Mouse (Mus musculus): ENCODE measurements around the gene Ankrd23. TPM values are rescaled to one million over a fixed set of nuclear protein-coding genes. Genes with fewer than 3 reads are reported as not detected.
A peak's percentile ranks its signal among the peaks of the same experiment; 100 is the strongest.
"Not testable (repeated sequence)": the region's sequence is repeated elsewhere in the genome, so short reads cannot be mapped to it uniquely, and the experiment has no call there.

Ankrd23 gene
- 23.7 and 24.1 TPM in 2 replicates for polyA plus RNA-seq (2015; fragmentation: Nextera tagmentation; extraction: Ambion mirVana)

GRCm38 (mm10) chr1:36536783-36537182 lies at the start of gene Ankrd23:
Gene Ankrd23, minus strand, starts transcription at chr1:36536883.
- not testable (repeated sequence) for H3K9me3 ChIP-seq; H3K9ac ChIP-seq; H3K4me2 ChIP-seq; H3K4me3 ChIP-seq; H3K27ac ChIP-seq; H3K27me3 ChIP-seq; ATAC-seq (ENCODE audit: insufficient number of reproducible peaks, insufficient read depth, low FRiP score, low TSS enrichment, low read depth)
- Histone ChIP-seq H3K4me1 (0 out of 2 replicates have a peak, but pooled peaks cover 13% of the 10 kb centered on the region), H3K36me3 (peaks cover 37% of the 10 kb centered on the region)
- WGBS: 91% methylated on average over 9 of the region's 9 CpGs

DNA sequence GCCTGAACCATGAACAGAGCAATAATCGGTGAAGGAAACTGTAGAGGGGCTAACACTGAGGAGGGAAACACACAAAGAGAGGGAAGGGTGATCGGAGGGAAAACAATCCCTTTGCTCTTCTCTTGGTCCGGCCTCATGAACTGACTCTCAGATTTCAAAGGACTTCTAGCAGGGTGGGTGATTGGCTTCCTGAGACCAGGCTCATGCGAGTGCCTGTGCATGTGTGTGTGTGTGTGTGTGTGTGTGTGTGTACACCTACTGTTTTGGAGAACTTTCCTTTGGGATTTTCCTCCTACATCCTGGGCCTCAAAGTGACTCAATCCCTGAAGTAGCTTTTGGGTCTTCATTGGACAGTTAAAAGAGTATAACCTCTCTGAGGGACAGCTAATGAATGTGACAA lies 49.6 kb upstream of the Ankrd23 start:
- no peak overlapping the region for H3K9ac ChIP-seq
- H3K27ac ChIP-seq: no peak overlapping the region
- H3K4me1 ChIP-seq: peaks cover 75% of the 10 kb centered on the region
- H3K36me3 ChIP-seq: no peaks in the 10 kb centered on the region
- no peak for ATAC-seq (ENCODE audit: insufficient number of reproducible peaks, insufficient read depth, low FRiP score, low TSS enrichment, low read depth)
- no peaks in the 10 kb centered on the region for H3K9me3 ChIP-seq
- no peaks in the 10 kb centered on the region for H3K27me3 ChIP-seq
- no peak overlapping the region for H3K4me3 ChIP-seq
- 17% methylated on average over 4 of the region's 4 CpGs for WGBS
- H3K4me2 ChIP-seq: no peak overlapping the region

- no peaks in the 10 kb centered on the region for H3K9me3 ChIP-seq
- H3K4me1 ChIP-seq: peaks cover 74% of the 10 kb centered on the region
- H3K36me3 ChIP-seq: no peaks in the 10 kb centered on the region
- no peaks in the 10 kb centered on the region for H3K27me3 ChIP-seq
- no peak overlapping the region for H3K4me2 ChIP-seq
- no peak overlapping the region for H3K9ac ChIP-seq
- H3K27ac ChIP-seq: no peak overlapping the region
- no peak overlapping the region for H3K4me3 ChIP-seq
- WGBS: 67% methylated on average over 8 of the region's 8 CpGs
- no peak for ATAC-seq (ENCODE audit: insufficient number of reproducible peaks, insufficient read depth, low FRiP score, low TSS enrichment, low read depth)
Measured at GRCm38 (mm10) chr1:36583408-36584116, 46.9 kb upstream of the Ankrd23 start.

GRCm38 (mm10) chr1:36582211-36582610 lies 45.5 kb upstream of the Ankrd23 start:
- Histone ChIP-seq H3K4me1 (peaks cover 62% of the 10 kb centered on the region), H3K36me3 (no peaks in the 10 kb centered on the region), H3K4me2 (no peak overlapping the region), H3K9me3 (no peaks in the 10 kb centered on the region), H3K9ac (no peak overlapping the region), H3K27ac (no peak overlapping the region), H3K27me3 (no peaks in the 10 kb centered on the region), H3K4me3 (no peak overlapping the region)
- no peak for ATAC-seq (ENCODE audit: insufficient number of reproducible peaks, insufficient read depth, low FRiP score, low TSS enrichment, low read depth)
- 73% methylated on average over 8 of the region's 8 CpGs for WGBS

- no peak for ATAC-seq (ENCODE audit: insufficient number of reproducible peaks, insufficient read depth, low FRiP score, low TSS enrichment, low read depth)
- Histone ChIP-seq H3K27me3 (no peaks in the 10 kb centered on the region), H3K9ac (no peak overlapping the region), H3K4me1 (peaks cover 62% of the 10 kb centered on the region), H3K9me3 (no peaks in the 10 kb centered on the region), H3K4me2 (no peak overlapping the region; the same call in 1 of the 2 replicates), H3K36me3 (no peaks in the 10 kb centered on the region), H3K27ac (peak overlapping the region; percentile 92), H3K4me3 (no peak overlapping the region)
- 79% methylated on average over 5 of the region's 5 CpGs for WGBS
Measured at GRCm38 (mm10) chr1:36581260-36581659, 44.6 kb upstream of the Ankrd23 start.

- peak overlapping the region; percentile 54 for H3K9ac ChIP-seq
- peaks cover 61% of the 10 kb centered on the region for H3K4me1 ChIP-seq
- 2% methylated on average over 17 of the region's 17 CpGs for WGBS
- no peaks in the 10 kb centered on the region for H3K36me3 ChIP-seq
- no peaks in the 10 kb centered on the region for H3K27me3 ChIP-seq
- peak overlapping the region; percentile 17 for H3K4me3 ChIP-seq
- ATAC-seq (ENCODE audit: insufficient number of reproducible peaks, insufficient read depth, low FRiP score, low TSS enrichment, low read depth): peak; percentile 88
- H3K4me2 ChIP-seq: peak overlapping the region; percentile 56
- peak overlapping the region; percentile 92 for H3K27ac ChIP-seq
- no peaks in the 10 kb centered on the region for H3K9me3 ChIP-seq
Measured at GRCm38 (mm10) chr1:36580384-36581207, 43.9 kb upstream of the Ankrd23 start.

DNA sequence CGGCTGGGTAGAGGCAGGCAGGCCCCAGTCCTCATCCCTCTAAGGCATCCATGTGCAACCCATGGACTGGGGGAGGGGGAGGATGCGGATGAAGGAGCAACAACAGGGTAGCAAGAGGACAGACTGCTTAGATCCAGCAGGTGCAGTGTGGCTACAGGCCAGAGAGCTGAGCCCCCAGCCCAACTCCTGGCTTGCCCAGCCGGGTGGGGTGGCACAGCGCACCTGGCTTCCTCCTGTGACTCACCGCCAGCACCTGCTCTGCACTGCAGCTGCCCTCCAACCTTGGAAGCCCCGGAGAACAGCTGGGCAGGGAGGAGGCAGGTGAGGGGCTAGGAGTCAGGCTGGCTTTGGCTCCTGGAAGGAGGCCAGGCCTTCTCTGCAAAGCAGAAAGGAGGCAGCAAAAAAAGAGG lies 43.3 kb upstream of the Ankrd23 start:
- Histone ChIP-seq H3K9ac (peak overlapping the region; percentile 54), H3K4me1 (peaks cover 64% of the 10 kb centered on the region), H3K4me2 (peak overlapping the region; percentile 56), H3K9me3 (no peaks in the 10 kb centered on the region), H3K36me3 (no peaks in the 10 kb centered on the region), H3K27me3 (no peaks in the 10 kb centered on the region), H3K27ac (peak overlapping the region; percentile 92), H3K4me3 (peak overlapping the region; percentile 17)
- WGBS: 10% methylated on average over 6 of the region's 6 CpGs
- ATAC-seq (ENCODE audit: insufficient number of reproducible peaks, insufficient read depth, low FRiP score, low TSS enrichment, low read depth): peak; percentile 50

DNA sequence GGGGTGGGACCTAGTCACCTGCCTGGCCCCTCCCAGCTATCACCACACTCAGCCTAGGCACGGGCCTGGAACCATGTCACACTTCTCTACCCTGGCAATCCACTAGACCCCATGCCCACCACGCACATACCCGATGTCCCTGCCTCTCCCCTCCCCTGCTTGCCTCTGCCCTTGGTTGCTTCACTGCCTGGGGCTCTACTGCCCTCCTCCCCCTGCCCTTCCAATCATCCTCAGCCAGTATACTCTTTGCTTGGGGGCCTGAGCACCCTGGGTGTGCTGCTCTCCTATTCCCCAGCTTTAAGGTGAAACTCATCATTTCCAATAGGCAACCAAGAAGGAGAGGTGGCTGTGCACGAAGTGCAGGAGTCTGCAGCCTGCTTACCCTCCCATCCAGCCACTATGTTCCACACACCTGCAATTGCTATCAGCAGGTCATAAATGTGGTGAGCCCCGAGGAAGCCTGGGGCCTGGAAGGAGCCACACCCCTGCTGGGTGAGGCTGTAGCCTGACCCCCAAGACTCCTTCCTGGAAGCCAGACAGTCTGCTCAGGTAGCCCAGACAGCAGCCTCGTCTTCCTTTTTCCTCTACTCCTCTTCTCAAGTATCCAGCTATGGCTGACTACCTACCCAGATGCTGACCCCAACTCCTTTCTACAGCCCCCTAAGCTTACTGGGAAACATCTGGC lies 40.5 kb upstream of the Ankrd23 start:
- H3K4me1 ChIP-seq: peaks cover 71% of the 10 kb centered on the region
- no peak overlapping the region for H3K4me3 ChIP-seq
- ATAC-seq (ENCODE audit: insufficient number of reproducible peaks, insufficient read depth, low FRiP score, low TSS enrichment, low read depth): no peak
- no peak overlapping the region for H3K9ac ChIP-seq
- no peak overlapping the region for H3K4me2 ChIP-seq
- H3K27ac ChIP-seq: no peak overlapping the region
- H3K9me3 ChIP-seq: no peaks in the 10 kb centered on the region
- H3K36me3 ChIP-seq: no peaks in the 10 kb centered on the region
- H3K27me3 ChIP-seq: no peaks in the 10 kb centered on the region
- 53% methylated on average over 6 of the region's 6 CpGs for WGBS

DNA sequence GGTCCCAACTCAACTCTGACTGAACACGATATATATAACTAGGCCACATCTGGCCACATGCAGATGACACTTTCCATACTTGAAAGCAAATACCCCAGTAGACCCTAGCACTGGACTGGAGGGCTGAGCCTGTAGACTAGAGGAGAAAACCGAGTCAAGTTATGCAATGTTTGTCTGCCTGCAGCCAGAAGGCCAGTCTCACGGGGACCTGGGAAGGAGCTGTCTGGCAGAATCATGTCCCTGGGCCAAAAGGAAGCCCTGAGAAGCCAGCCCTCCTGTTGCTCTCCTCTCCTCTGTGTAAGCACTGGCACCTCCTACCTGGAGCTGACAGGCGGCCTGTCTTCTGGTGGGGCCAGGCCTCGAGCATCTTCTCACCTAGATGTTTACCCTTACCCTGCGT lies 38.7 kb upstream of the Ankrd23 start:
- no peak overlapping the region for H3K4me3 ChIP-seq
- no peak overlapping the region for H3K9ac ChIP-seq
- peaks cover 69% of the 10 kb centered on the region for H3K4me1 ChIP-seq
- no peaks in the 10 kb centered on the region for H3K9me3 ChIP-seq
- 49% methylated on average over 6 of the region's 6 CpGs for WGBS
- H3K27me3 ChIP-seq: no peaks in the 10 kb centered on the region
- no peak overlapping the region for H3K27ac ChIP-seq
- no peak for ATAC-seq (ENCODE audit: insufficient number of reproducible peaks, insufficient read depth, low FRiP score, low TSS enrichment, low read depth)
- no peak overlapping the region for H3K4me2 ChIP-seq
- no peaks in the 10 kb centered on the region for H3K36me3 ChIP-seq

GRCm38 (mm10) chr1:36574196-36574955 lies 37.7 kb upstream of the Ankrd23 start:
- 77% methylated on average over 5 of the region's 5 CpGs for WGBS
- no peak overlapping the region for H3K4me2 ChIP-seq
- no peak for ATAC-seq (ENCODE audit: insufficient number of reproducible peaks, insufficient read depth, low FRiP score, low TSS enrichment, low read depth)
- H3K27me3 ChIP-seq: no peaks in the 10 kb centered on the region
- H3K36me3 ChIP-seq: no peaks in the 10 kb centered on the region
- H3K27ac ChIP-seq: peak overlapping the region; percentile 4; the same call in 1 of the 2 replicates
- H3K4me3 ChIP-seq: no peak overlapping the region
- no peak overlapping the region for H3K9ac ChIP-seq
- peaks cover 69% of the 10 kb centered on the region for H3K4me1 ChIP-seq
- no peaks in the 10 kb centered on the region for H3K9me3 ChIP-seq

DNA sequence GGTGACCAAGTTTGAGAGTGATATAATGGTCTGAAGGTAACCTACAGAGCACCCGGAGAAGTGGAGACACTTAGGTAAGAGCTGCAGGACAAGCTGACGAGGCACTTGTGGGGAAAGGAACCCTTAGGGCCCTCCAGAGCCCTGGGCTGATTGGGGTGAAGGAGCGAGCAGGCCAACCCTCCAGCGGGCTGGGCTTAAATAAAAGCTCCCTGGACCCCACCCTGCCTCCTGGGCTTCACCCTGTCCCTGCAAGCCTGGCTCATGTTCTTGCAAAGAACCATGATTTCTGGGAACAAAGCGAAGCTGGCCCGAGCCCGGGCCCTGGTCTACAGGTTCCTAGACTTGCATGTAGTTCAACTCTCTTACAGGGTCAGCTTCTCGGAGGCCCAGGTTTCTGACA lies 36.8 kb upstream of the Ankrd23 start:
- no peak overlapping the region for H3K4me2 ChIP-seq
- no peak overlapping the region for H3K4me3 ChIP-seq
- H3K9me3 ChIP-seq: no peaks in the 10 kb centered on the region
- H3K27ac ChIP-seq: peak overlapping the region; percentile 4
- no peak overlapping the region for H3K9ac ChIP-seq
- H3K36me3 ChIP-seq: no peaks in the 10 kb centered on the region
- H3K27me3 ChIP-seq: no peaks in the 10 kb centered on the region
- WGBS: 77% methylated on average over 8 of the region's 8 CpGs
- ATAC-seq (ENCODE audit: insufficient number of reproducible peaks, insufficient read depth, low FRiP score, low TSS enrichment, low read depth): no peak
- peaks cover 72% of the 10 kb centered on the region for H3K4me1 ChIP-seq

Measured in embryonic facial prominence, embryonic 13.5 days (tissue).